Mouse (Mus musculus) urinary bladder, postnatal 36 days (tissue): ENCODE measurements around the gene Itgam.
A peak's percentile ranks its signal among the peaks of the same experiment; 100 is the strongest.
"Not testable (repeated sequence)": the region's sequence is repeated elsewhere in the genome, so short reads cannot be mapped to it uniquely, and the experiment has no call there.

Experiments used
- DNase-seq, 2 experiments: peaks; one replicate each; pipeline ENCODE4 v3.0.0; 2022; ENCODE audit warnings: low spot score in 2 of 2, mixed read lengths in 1 of 2

The Itgam gene

DNA sequence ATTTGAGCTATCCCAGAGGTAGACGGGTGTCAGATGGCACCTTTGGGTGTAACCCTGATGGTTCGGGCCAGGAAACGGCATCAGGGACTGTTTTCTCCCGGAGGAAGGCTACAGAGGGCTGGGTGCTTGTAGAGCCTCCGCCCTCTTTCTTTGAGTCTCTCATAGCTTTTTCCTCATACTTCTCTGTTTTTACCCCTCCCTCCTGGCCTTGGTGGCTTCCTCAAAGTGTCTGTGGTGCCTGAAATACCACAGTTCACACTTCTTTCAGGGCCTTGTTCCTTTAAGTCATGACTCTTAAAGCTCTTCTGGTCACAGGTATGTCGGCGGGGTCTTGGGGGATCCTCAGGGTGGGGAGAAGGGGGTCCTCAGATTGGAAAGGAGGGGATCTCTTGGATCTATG is at the start of gene Itgam, which contains the start of gene Gm49368:
TSS of gene Itgam (plus strand) at position 185 of the 400 bp plus-strand sequence.
TSS of gene Gm49368 (plus strand) at position 228 of the 400 bp plus-strand sequence.
- DNase-seq, result no peak

DNA sequence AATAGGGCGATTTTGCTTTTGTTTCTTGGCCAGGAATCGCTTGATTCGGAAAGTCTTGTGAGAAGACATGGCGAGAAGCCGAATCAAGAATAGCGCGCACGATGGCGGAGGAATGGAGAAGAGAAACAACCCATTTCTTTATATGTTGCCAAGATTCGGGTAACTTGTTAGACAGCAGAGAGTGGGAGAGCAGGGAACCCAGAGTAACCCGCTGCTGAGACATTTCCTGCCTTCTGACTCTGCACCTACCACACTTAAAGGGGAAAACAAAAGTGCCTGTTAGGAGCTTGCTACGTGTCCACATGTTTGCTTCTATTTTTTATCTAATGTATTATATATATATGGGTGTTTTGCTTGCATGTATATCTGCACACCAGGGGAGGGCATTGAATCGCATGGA is 49.3 kb upstream of the Itgam start:
- no peak for DNase-seq

DNA sequence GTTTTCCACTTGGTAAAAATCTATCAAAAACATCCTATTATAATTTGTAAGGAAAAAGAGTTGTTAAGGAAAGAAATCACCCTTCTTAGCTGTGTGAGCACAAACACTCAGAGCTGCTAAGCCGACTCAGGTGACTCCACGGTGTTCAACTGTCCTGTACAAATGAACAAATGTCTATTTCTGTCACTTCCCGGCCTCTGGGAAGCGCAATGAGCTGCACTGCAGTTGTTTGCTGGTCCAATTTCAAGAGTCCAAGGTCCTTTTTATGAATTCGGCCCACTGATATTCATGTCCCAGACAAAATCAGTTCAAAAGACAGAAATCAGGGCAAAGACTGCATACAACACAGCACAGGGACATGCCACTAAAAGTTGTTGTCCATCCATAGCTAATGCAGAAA is 46.3 kb upstream of the Itgam start:
- DNase-seq, result not testable (repeated sequence)

DNA sequence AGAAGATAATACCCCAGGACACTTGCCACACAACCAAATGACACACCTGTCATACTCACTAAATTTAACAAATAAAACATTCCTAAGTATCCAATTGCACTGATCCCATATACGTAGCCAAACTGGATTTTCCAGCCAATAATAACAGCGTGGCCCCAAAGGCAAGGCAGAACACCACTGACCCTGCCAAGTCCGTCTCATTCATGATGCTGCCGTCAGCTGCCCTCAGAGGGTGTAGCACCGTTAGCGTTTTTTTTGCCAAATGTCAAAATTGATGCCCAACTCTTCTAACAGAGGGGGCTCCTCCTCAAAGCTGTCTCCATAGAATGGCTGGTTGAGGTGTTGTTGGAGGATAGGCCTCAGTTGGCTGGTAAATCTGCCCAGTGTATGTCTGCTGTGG is 45.8 kb upstream of the Itgam start:
- no peak for DNase-seq

DNA sequence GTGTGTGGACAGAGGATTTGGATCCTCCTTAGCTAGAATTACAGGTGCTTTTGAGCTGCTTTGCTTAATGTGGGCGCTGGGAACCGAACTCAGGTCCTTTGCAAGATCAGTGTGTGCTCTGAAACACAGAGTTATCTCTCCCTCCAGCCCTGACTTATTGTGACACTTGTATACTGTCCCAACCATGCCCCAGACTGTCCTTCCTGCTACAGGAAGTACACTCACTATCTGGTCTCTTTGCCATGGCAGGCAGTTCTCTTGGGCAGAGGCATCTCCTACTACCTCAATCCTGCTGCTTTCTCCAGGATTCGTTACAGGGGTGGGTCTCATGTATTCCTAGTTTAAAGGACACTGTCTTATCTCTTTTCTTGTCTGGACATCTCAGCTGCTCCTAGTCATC is 44.2 kb upstream of the Itgam start:
- no peak for DNase-seq

DNA sequence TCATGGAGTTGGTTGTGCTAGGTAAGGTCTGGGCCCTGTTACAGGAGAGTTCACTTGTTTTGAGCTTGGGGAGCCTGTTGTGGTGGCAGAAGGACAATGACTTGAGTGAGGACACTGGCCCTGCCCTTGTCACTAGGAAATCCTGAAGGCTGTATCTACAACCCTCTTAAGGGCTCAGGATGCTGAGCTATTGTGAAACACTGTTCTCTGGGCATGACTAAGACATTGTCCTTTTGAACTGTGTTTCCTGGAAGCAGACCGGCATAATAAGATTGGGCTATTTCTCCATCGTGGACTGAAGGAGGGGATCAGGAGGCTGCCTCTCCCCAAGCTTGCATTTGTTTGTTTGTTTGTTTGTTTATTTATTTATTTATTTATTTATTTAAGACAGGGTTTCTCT is 43.3 kb upstream of the Itgam start:
- DNase-seq, result no peak

DNA sequence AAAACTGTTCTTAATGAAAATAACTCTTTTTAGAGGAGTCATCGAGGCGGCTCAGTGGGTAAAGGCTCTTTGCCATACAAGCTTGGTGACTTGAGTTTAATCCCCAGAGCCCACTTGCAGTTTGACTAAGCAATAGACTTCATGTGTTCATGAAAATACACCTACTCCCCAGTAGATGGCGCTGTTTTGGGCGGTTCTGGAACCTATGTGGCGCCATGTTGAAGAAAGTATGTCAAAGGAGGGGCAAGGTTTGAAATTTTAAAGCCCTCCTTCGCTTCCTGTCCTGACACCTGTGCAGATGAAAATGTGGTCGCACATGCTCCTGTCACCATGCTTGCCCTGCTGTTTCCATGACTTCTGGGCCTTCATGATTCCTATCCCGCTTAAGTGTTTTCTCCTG is 39.5 kb upstream of the Itgam start:
- no peak for DNase-seq

DNA sequence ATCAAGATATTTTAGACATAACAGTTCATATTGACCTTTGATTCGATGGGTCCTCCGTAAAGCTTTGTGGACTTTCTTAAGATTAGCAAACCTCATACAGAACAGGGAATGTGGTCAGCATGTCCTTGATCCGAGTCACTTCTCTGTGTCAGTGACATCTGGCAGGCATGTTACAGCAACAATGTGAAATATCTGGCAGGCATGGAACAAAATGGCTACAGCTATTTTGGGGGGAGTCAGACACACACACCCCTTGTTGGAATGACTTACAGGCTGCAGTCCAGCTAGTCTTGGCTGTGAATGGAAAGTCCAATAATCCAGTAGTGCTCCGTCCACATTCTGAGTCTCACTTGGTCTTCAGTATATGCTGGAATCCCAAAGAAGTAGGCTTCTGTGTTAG is 38.9 kb upstream of the Itgam start:
- DNase-seq, result no peak

DNA sequence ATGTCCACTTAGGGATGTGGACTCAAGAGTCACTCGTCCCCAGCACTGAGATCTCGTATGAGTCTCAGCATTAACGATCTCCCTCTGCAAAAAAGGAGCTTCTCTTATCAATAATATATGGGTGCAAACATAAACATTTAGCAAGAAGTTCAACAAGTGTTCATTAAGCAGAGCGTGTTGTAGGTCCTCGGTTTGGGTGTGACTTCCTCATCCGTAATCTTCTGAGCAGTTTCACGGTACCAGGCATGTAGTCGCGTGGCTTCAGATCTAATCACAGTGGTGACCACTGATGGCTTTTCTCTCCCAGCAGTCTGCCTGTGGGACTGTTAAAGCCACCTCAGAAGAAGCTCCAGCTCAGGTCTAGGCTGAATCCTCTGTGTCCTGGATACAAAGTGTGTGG is 38.1 kb upstream of the Itgam start:
- DNase-seq, result no peak

DNA sequence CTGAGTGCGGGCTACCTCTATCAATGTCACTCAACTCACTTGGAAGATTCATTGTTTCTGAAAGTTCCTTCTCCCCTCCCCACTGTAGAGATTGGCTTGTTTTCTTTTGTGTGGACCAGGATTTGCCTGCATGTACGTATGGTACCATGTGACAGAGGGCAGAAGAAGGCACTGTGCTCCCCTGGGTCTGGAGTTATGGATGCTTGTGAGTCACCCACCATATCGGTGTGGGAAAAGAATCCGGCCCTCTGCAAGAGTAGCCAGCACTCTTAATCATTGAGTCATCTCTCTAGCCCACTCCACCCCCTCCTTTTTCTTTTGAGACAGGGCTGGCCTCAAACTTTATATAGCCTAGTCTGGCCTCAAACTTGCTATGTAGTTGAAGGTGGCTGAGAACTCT is 37.5 kb upstream of the Itgam start:
- DNase-seq, result no peak

DNA sequence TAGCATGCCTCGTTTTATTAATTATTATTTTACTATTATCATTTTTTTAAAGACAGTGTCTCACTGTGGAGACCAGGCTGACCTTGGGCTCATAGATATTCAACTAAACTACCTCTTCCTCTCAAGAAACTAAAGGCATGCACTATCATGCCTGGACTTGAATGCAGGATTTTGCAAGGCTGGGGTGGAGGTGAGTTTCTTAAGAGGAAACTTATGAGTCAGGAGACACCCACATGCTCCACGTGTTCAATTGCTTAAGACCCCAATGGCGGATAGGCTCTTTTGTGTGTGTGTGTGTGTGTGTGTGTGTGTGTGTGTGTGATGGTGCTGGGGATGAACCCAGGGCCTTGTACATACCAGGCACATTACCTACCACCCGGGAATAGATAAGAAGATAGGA is 37.1 kb upstream of the Itgam start:
- no peak for DNase-seq

DNA sequence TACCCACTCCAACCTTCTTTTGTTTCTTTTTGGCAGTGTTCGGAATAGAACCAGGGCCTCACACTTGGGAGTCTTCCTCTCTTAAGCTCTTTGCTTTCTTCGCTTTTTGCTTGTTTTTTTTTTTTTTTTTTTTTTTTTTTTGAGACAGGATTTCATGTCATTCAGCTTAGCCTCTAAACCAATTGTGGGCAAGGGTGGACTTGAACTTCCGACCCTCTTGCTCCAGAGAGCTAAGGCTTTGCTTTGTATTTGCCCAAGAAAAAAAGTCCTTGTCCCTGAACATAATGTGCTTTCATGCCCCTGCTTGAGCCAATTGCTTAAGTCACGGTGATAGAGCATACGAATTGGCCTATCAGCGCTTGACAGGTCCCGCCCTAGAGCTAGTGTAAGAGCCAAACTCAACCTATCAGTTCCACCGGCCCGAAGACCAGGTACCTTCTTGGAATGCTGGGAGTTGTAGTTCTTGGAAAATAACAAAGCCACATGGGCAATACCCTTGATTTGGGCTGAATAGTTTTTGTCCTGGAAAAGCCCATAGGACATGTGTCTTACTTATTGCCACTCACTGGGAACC is 30.9 kb upstream of the Itgam start:
- DNase-seq, result no peak

DNA sequence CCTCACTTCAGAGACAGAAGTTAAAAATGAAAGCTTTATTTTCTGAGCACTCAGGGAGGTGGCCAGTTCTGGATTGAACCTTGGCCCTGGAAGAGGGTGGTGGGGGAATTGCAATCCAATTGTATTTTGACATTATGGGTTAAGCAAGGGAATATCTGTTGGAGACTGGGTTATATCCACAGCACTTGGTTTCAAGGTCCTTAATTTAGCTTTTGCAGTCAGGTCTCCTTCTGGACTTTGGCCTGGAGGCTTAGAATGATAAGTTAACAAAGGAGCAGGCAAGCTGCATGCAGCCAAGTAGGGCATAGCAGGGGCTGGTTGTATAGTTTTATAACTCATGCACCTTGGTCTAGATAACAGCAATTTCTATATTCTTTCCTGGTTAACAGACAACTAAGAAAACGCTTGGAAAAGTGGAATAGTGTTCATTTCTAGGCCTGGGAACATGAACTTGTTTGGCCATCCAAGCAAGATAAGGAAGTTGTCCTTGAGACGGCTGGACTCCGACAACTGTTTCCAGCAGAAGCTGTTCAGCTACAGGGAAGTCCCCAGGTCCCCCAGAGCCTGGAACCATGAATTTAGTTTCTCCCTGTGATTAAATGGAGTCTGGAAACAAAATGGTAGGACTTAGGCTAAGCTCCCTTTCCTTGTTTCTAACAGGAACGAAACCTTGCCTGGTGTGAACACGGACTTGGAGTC is 30.0 kb upstream of the Itgam start:
- DNase-seq, result no peak

DNA sequence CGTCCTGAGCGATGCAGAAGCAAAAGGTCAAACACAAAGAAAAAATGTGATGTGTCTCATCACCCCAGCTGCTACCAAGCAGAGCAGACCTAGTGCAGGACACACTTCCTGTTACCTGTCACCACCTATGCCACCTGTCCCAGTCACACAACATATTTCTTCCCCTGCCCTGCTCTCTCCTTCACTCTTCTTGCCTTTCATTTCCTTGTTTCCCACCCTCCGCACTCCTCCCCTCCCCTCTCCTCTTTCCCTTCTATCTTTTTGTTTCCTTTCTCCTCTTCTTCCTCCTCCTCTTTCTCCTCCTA is 29.5 kb upstream of the Itgam start:
- no peak for DNase-seq

DNA sequence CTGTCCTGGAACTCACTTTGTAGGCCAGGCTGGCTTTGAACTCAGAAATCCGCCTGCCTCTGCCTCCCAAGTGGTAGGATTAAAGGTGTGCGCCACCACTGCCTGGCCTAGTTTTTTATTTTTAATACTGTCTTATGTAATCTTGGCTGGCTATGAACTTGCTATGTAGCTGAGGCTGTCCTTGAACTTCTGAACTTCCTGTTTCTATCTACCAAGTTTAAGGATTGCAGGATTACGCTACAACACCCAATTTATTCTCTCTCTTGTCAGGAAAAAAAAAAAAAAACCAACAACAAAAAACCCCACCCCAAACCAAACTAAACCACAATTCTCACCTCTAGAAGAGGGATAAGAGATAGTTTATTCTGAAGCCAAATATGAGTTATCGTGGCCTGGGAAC is 28.8 kb upstream of the Itgam start:
- DNase-seq, result no peak

DNA sequence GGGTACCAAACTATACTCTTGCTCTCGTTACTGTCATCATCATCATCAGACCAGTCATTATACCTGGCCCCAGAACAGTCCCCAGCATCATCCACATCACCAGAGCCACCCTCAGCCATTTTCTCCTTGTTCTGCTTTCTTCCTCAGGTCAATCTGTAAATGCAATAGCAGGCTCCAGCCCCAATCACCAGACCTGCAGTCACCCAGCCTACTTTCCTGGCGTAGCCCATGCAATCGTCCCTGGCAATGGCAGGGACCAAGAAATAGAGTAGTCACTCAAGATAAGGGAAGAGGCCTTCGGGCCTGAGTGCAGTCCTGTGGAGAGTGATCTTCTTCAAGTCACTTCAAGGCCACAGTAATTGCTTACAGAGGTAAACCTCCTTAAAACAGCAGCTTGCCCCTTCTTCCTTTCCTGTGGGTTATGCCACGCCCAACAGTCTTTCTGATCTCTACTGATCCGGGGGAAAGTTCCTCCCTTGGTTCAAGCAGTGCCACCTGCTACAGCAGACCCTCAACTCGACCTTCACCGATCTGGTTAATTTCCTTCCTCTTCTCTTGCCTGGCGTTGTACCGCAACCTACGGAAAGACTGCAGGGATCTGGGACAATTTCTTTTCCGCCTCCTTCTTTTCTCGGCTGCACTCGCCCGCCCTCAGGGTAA is 20.1 kb upstream of the Itgam start:
- DNase-seq, result not testable (repeated sequence)

DNA sequence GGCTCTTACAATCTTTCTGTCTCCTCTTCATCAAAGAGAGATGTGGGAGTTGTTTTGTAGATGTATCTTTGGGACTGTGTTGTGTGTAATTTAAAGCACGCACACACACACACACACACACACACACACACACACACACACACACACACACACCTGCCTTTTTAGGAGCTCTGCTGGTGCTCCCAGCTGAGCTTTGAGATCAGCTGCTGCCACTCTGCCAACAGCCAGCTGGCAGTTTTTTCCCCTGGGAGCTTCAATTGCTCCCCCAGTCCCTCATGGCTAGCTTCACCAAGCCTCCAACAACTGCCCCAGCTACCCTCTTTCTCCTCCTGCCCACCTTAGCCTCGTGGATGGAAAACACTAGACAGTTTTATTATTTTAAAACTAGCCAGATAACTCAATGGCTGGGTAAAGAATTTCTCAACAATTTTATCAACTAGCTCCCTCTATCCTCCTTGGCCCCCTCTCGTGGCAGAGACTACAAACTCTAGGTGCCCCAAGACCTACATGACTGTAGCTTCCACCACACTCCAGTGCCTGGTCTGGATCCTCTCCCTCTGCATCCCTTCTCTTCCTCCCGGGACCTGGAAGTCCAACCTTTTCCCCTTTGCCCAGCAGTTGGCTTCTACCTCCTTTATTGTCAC is 18.2 kb upstream of the Itgam start:
- no peak for DNase-seq

DNA sequence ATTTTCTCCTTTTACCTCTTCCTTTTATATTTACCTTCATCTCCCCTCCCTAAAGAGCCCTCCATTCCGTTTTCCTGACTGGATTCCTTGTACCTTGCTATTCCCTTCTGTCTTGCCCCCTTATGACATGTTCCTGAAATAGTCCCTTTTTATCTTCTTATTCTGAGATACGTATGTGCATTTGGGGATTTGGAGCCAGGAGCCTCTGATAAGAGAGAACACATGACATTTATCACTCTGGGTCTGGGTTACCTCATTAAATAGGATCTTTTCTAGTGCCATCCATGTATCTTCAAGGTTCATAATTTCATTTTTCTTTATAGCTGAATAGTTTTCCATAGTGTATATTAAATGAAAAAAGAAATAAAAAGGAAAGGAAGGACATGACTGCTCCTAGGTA is 16.8 kb upstream of the Itgam start:
- DNase-seq, result no peak

DNA sequence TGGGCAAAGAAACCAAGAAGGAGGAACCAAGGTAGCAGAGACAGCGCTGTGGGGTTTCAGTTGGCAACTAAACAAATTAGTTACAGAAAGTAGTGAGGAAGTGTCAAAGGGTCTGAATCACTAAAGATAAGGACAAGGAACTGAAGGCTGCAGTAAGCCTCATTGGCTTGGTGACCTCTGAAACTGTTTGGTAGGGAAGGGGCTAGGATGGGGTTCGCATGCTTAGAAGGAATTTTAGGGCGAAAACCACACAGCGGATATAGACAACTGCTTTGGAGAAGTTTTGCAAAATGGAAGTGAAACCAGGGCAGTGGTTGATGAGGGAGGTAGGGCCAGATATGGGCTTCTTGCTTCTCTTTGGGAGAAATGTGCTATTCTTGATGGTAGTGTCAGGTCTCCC is 13.6 kb upstream of the Itgam start:
- no peak for DNase-seq

DNA sequence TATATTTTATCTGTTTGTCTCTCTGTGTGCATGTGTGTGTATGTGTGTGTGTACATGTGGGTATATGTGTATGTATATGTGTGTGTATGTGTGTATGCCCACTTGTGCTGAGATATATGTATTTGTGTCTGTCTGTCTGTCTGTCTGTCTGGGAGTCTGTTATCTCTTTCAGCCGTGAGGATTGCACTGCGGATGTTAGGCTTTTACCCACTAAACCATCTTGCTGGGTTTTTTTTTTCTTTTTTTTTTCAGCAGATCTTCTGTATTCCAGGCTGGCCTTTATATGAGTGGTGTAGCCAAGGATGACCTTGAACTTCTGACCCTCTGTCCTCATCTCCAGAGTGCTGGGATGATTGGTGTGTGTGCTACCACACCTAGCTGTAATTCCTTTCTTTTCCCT is 13.2 kb upstream of the Itgam start:
- DNase-seq, result no peak

DNA sequence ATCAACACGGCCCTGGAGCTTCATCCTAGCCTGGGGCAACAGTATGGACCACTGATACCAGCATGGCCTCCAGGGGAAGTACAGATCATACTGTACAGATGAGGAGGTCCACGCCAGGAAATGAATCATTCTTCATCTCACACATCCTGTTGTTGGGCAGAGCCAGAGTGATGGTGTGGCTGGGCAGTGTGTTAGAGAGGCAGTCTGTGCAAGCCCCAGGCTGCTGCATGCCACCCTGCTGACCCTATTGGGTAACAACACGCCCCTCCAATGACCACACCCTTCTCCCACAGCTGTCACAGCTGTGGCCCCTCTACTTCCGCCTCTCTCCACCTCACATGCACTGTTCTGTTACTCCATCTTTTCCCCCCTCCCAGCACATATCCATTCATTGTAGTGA is 11.7 kb upstream of the Itgam start:
- DNase-seq, result peak in 1 of 2 experiments; percentile 8

DNA sequence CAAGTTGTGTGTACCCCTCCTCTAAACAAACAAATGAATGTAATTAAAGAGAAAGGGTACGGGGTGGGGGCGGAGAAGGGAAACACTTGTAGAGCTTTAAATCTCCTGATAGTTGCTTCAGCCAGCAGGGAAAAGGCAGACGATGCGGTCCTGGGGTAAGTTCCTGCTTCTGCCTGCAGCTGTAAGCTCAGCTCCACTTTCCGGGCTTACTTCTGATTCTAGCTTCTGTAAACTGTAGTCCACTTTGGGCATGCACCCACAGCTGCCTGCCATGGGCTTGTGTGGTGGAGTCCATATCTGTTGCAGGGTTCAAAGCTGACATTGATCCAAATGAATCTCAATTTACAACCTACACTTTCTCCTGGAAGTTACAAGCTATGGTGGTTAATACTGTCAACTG is 9.4 kb upstream of the Itgam start:
- DNase-seq, result no peak

DNA sequence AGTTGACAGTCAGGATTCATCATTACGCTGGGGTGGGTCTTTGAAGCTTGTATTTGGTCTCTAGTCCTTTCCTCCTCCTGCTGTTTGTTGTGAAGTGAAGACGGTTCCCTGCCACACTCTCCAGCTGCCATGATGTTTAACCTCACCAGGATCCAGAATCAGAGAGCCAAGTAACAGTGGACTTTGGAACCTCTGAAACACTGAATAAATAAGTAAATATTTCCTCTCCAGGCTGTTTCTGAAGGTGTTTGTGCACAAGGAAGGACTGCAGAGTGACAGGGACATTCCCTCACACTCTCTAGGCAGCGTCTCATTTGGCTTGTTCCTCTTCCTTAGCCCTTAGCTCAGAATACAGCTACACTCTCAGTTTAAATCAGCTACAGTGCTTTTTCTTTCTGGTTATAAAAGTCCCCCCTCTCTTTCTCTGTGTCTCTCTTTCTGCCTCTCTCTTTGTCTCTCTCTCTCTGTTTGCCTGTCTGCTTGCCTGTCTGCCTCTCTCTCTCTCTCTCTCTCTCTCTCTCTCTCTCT is 5.5 kb upstream of the Itgam start:
- no peak for DNase-seq
